Comparison of ENCODE assay signal across 8 mouse cellular contexts in genomic region chr11:109860508-109860907, GRCm38 (mm10). TPM values are rescaled to one million over a fixed set of nuclear protein-coding genes. Genes with fewer than 3 reads are reported as not detected.
DNase-seq lines count a peak whose midpoint lies in the region; ATAC-seq and TF ChIP-seq lines count a peak whose summit lies in the region.

No protein-coding gene starts in this region.

- intact Hi-C loops in heart, postnatal 10 days (cut with DNase I): loop anchor here (1.0 to 5.0 kb wide), 7 partner anchors 138 to 616 kb away; partner anchors contain the start of gene Fam20a

- no peak overlapping the region for H3K27ac ChIP-seq in forebrain, embryonic 13.5 days
- H3K27ac ChIP-seq in liver, embryonic 15.5 days (replicated peaks): no peak overlapping the region
- no peak overlapping the region for H3K27ac ChIP-seq in neural tube, embryonic 11.5 days (ENCODE audit: low read depth, low read length)
- H3K27ac ChIP-seq in stomach, embryonic 16.5 days (ENCODE audit: low read length): no peak overlapping the region

- no peaks in the 10 kb centered on the region for H3K27me3 ChIP-seq in E14TG2a.4 (ENCODE audit: insufficient read depth, low read length)
- H3K27me3 ChIP-seq in forebrain, embryonic 13.5 days: no peaks in the 10 kb centered on the region
- no peaks in the 10 kb centered on the region for H3K27me3 ChIP-seq in liver, embryonic 15.5 days
- no peaks in the 10 kb centered on the region for H3K27me3 ChIP-seq in neural tube, embryonic 11.5 days (ENCODE audit: control insufficient read depth, insufficient read depth, low read length)
- no peaks in the 10 kb centered on the region for H3K27me3 ChIP-seq in stomach, embryonic 16.5 days (ENCODE audit: control insufficient read depth, insufficient read depth, low read length)

- no peaks in the 10 kb centered on the region for H3K36me3 ChIP-seq in E14TG2a.4 (ENCODE audit: insufficient read depth, low read length)
- no peaks in the 10 kb centered on the region for H3K36me3 ChIP-seq in forebrain, embryonic 13.5 days (ENCODE audit: poor library complexity, severe bottlenecking)
- no peaks in the 10 kb centered on the region for H3K36me3 ChIP-seq in liver, embryonic 15.5 days (replicated peaks)
- H3K36me3 ChIP-seq in neural tube, embryonic 11.5 days (ENCODE audit: control insufficient read depth, insufficient read depth, low read length): no peaks in the 10 kb centered on the region
- H3K36me3 ChIP-seq in stomach, embryonic 16.5 days (ENCODE audit: control insufficient read depth, insufficient read depth, low read length): no peaks in the 10 kb centered on the region

- H3K9ac ChIP-seq in forebrain, embryonic 13.5 days: no peak overlapping the region
- no peak overlapping the region for H3K9ac ChIP-seq in liver, embryonic 15.5 days
- H3K9ac ChIP-seq in neural tube, embryonic 11.5 days (ENCODE audit: low read length): no peak overlapping the region
- 0 out of 2 replicates have a peak overlapping the region, but pooled peaks have one; percentile 27 for H3K9ac ChIP-seq in stomach, embryonic 16.5 days (ENCODE audit: low read length)

- H3K4me3 ChIP-seq in E14TG2a.4 (replicated peaks; ENCODE audit: low read length): peak overlapping the region; percentile 32
- no peak overlapping the region for H3K4me3 ChIP-seq in forebrain, embryonic 13.5 days
- peak overlapping the region; percentile 34 for H3K4me3 ChIP-seq in liver, embryonic 15.5 days (replicated peaks)
- H3K4me3 ChIP-seq in neural tube, embryonic 11.5 days (ENCODE audit: low read depth, low read length): no peak overlapping the region
- peak overlapping the region; percentile 11; the same call in 1 of the 2 replicates for H3K4me3 ChIP-seq in stomach, embryonic 16.5 days (replicated peaks; ENCODE audit: low read length)

- TF ChIP-seq CTCF in E14TG2a.4 (conservative IDR thresholded peaks at IDR 0.05; ENCODE audit: low read length): peak; percentile 83

- peak; percentile 74 for ATAC-seq in forebrain, embryonic 13.5 days
- ATAC-seq in liver, embryonic 15.5 days (ENCODE audit: insufficient read depth): peak; percentile 61
- no peak for ATAC-seq in neural tube, embryonic 11.5 days (ENCODE audit: insufficient read depth, low FRiP score, low TSS enrichment)
- ATAC-seq in stomach, embryonic 16.5 days (ENCODE audit: insufficient read depth, low FRiP score): peak; percentile 71

- WGBS in forebrain, embryonic 13.5 days: 9% methylated on average over 10 of the region's 10 CpGs
- 4% methylated on average over 10 of the region's 10 CpGs for WGBS in liver, embryonic 15.5 days (ENCODE audit: insufficient replicate concordance)
- WGBS in neural tube, embryonic 11.5 days: 8% methylated on average over 10 of the region's 10 CpGs
- WGBS in stomach, embryonic 16.5 days: 5% methylated on average over 10 of the region's 10 CpGs

- H3K9me3 ChIP-seq in E14TG2a.4 (ENCODE audit: low read length): 0 out of 2 replicates have a peak, but pooled peaks cover 3% of the 10 kb centered on the region
- no peaks in the 10 kb centered on the region for H3K9me3 ChIP-seq in forebrain, embryonic 13.5 days (replicated peaks)
- no peaks in the 10 kb centered on the region for H3K9me3 ChIP-seq in liver, embryonic 15.5 days (replicated peaks)
- H3K9me3 ChIP-seq in neural tube, embryonic 11.5 days (ENCODE audit: control insufficient read depth, low read length): no peaks in the 10 kb centered on the region
- no peaks in the 10 kb centered on the region for H3K9me3 ChIP-seq in stomach, embryonic 16.5 days (replicated peaks; ENCODE audit: control insufficient read depth, low read length)

- DNase-seq in c-Kit-positive CD71-positive TER-119-positive erythroid progenitor cells, embryonic 14.5 days (ENCODE audit: low spot score): peak; percentile 74
- peak; percentile 93 to 97 for DNase-seq in heart, postnatal 10 days
- peak; percentile 95 to 96 for DNase-seq in kidney, postnatal 4 days
- DNase-seq in neural tube, embryonic 11.5 days (ENCODE audit: low spot score): peak; percentile 88

- H3K4me1 ChIP-seq in E14TG2a.4 (replicated peaks; ENCODE audit: low read depth, low read length): peaks cover 8% of the 10 kb centered on the region
- 0 out of 2 replicates have a peak, but pooled peaks cover 5% of the 10 kb centered on the region for H3K4me1 ChIP-seq in forebrain, embryonic 13.5 days
- H3K4me1 ChIP-seq in liver, embryonic 15.5 days (replicated peaks): peaks cover 13% of the 10 kb centered on the region
- H3K4me1 ChIP-seq in neural tube, embryonic 11.5 days (ENCODE audit: control insufficient read depth, insufficient read depth, low read length): no peaks in the 10 kb centered on the region
- H3K4me1 ChIP-seq in stomach, embryonic 16.5 days (ENCODE audit: control insufficient read depth, insufficient read depth, low read length): no peaks in the 10 kb centered on the region

- peak overlapping the region; percentile 25; the same call in 1 of the 2 replicates for H3K4me2 ChIP-seq in forebrain, embryonic 13.5 days
- H3K4me2 ChIP-seq in liver, embryonic 15.5 days: peak overlapping the region; percentile 65
- peak overlapping the region; percentile 22; the same call in 1 of the 2 replicates for H3K4me2 ChIP-seq in neural tube, embryonic 11.5 days (ENCODE audit: low read depth)
- peak overlapping the region; percentile 51 for H3K4me2 ChIP-seq in stomach, embryonic 16.5 days (ENCODE audit: low read depth, low read length)

RNA-seq across cellular contexts. Expression of gene 1700012B07Rik, which starts 32.7 kb away (rescaled TPM):
- polyA plus RNA-seq in forebrain, embryonic 13.5 days (2015; fragmentation: Nextera tagmentation; extraction: Ambion mirVana): not detected in 2 replicates
- total RNA-seq in heart, postnatal 10 days (2021): not detected
- polyA plus RNA-seq in liver, embryonic 15.5 days (2015; fragmentation: Nextera tagmentation; extraction: Ambion mirVana): not detected in 2 replicates
- not detected in 2 replicates for polyA plus RNA-seq in neural tube, embryonic 11.5 days (2014; fragmentation: Nextera tagmentation; extraction: Ambion mirVana)
- not detected in 2 replicates for polyA plus RNA-seq in stomach, embryonic 16.5 days (2015; fragmentation: Nextera tagmentation; extraction: Ambion mirVana)

Comparison
In these comparisons a context has a peak if more than half of its experiments do, and no peak if none do; other contexts are left out.
1. H3K4me3 ChIP-seq: peak in E14TG2a.4 (single experiment), liver, embryonic 15.5 days (single experiment) and stomach, embryonic 16.5 days (single experiment); none in forebrain, embryonic 13.5 days (single experiment) and neural tube, embryonic 11.5 days (single experiment).
2. Peak in every context shown above with its lines, with median percentiles within 50 percentile points of each other: DNase-seq and H3K4me2 ChIP-seq.